Mouse (Mus musculus) bone marrow, adult 2 months (tissue): ENCODE data around the gene Lad1.

Experiments
- CTCF ChIP-seq: fragments of 200-500 bp; IDR thresholded peaks from 2 replicates; pipeline ENCODE4 v1.5.1; 2011; ENCODE audit warnings: low read length, control low read depth; ENCODE audit not compliant: control insufficient read depth, insufficient read depth
- POLR2A ChIP-seq: fragments of 200-500 bp; IDR thresholded peaks from 2 replicates; pipeline ENCODE4 v1.6.1; 2011; ENCODE audit warnings: low read depth, mild to moderate bottlenecking, control low read depth, low read length, borderline replicate concordance; ENCODE audit not compliant: control insufficient read depth

DNA sequence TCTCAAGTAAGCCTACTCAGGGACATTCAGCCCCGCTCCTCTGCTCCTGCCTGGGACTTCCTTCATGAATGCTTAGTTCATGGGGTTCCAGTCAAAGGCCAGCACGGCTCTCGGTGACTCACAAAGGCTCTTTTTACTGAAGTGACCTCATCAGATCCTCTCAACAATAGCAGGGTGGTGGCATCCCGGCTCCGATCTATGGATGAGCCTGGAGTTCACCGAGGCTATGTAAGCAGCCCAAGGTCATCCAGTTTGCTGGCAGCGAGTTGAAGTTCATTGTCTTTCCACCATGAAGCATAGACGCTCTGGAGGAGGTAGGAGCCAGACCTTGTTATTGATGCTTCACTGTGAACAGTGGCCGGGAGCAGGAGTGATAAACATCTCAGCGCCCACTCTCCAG is 35.6 kb upstream of the Lad1 start:
- TF ChIP-seq CTCF (no peak), POLR2A (no peak)
